Mouse (Mus musculus) T-helper 17 cell (primary cell): Measurements from ENCODE around the gene Rhobtb1.

Experiments used
- in situ Hi-C, 2 experiments: fragments of 300-600 bp; cut with MboI, MseI; formaldehyde crosslinking; loops; 1 replicate in 1 of 2; 2 replicates in 1 of 2; pipeline ENCODE4 v1.15.1; 2025; ENCODE audit warnings: high pct_unique_total_duplicates in 2 of 2

Rhobtb1 gene

DNA sequence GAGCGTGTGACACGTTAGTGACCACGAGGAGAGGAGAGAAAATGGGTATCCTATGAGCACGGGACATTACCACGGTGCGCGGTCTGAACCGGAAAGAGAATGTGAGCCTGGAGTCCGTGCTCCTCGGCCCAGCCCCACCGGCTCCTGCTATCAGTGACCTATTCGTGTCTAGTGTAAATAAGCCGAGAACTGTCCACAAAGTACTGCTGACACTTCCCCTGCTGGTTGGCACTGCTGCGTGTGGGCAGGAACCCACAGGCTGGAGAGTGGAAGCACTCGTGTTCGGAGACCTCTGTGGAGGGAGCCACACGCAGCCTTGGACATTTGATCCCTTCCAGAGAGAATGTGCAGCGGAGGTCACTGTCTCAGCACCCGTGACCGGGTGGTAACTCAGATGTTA is at the start of gene Rhobtb1:
TSS of gene Rhobtb1 (plus strand) at position 390 of the 400 bp plus-strand sequence.
- in situ Hi-C loops = no loop called here

DNA sequence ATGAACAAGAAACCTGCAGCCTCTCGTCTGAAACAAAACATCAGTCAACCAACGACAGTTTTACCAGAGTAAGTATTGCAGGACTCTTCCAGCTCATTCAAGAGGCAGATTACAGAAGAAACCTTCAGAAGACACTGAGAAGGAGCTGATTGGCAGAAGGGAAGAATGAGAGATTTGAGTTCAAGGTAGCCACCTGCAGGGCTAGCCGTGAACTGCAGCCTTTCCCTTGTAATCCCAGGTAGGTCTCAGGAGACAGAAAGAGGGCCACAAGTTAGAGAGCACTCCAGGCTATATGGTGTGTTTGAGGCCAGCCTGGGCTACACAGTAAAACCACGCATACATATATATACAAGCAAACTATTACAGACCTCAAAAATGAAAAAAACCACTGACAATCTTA is 49.2 kb upstream of the Rhobtb1 start:
- in situ Hi-C loops = no loop called here

GRCm38 (mm10) chr10:69104143-69104882 is 46.9 kb upstream of the Rhobtb1 start:
- in situ Hi-C loops = no loop called here

DNA sequence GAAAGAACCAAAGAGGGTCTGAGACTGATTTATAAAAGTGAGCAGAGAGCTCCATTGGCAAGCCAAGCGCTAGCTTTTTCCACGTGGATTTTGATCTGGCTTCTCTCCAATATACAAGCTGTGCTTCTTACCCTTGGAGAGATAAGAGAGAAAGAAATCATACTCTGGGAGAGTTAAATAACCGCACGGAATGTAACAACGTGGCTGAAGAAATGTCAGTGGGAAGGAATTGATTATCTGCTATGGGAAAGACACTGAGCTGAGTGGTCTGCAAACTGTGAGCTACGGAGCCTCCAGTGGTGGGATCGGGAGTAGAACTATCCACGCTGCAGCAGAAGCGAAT is 46.4 kb upstream of the Rhobtb1 start:
- in situ Hi-C loops = no loop called here

DNA sequence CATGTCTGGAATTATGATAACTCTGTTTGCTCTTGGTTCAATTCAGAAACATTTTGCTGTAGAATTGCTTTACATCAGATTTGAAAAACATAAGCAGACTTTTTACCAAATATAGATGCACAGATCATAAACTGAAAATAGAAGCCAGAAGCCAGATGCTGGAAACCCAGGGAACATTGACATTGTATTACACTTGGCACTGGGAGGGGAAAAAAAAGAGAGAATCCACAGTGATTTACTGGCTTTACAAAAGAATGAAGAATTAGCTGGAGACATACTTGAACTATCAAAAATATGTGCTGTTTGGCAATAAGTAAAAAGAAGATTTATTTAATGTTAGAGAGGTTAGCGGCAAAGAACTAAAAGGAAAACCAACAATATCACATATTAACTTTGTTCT is 44.4 kb upstream of the Rhobtb1 start:
- in situ Hi-C loops = no loop called here

DNA sequence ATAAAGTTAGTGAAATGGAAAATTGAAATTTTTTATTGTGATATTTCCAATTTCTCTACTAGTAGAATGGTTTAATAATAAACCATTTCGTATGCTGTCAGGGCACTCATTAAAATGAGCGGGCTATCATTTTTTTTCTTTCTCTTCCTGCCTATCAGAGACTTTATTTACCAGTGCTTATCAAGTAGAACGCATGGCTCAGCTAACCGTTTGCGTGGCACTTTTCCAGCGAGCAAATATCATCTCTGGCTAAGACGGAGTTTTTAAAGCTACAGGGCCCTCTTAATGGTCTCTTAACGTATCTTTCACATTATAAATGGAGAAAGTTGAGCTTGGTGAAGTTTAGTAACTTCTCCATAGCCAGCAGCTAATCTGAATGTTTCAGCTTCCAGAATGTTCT is 44.0 kb upstream of the Rhobtb1 start:
- in situ Hi-C loops = no loop called here

- in situ Hi-C loops = loop anchor here in 1 of 2 experiments (10.0 kb wide), 1 partner anchor 1460 kb away; no protein-coding TSS in a partner anchor
These were observed 36.9 kb upstream of the Rhobtb1 start for GRCm38 (mm10) chr10:69114384-69114783.

- in situ Hi-C loops = loop anchor here in 1 of 2 experiments (10.0 kb wide), 1 partner anchor 1457 kb away; no protein-coding TSS in a partner anchor
These were observed 33.2 kb upstream of the Rhobtb1 start for GRCm38 (mm10) chr10:69117996-69118395.

GRCm38 (mm10) chr10:69118893-69119292 is 32.3 kb upstream of the Rhobtb1 start:
- in situ Hi-C loops = loop anchor here in 1 of 2 experiments (10.0 kb wide), 1 partner anchor 1456 kb away; no protein-coding TSS in a partner anchor

DNA sequence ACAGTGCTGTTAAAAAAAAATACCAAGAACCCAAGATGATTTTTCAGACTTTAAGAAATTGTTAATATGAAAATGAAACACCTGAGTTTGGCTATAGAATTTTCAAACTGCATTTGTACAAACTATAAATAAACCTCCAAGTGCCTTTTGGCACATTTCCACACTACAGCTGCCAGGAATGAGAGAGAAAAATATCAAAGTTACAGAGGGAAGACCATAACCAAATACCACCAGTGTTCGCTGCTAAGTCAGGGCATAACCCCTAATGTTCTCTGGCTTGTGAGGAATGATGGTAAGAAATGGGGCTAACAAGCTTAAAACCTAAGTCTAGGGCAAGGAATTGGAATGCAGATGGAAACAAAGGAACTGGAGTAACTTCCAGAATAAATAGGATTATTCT is 31.8 kb upstream of the Rhobtb1 start:
- in situ Hi-C loops = loop anchor here in 1 of 2 experiments (10.0 kb wide), 1 partner anchor 1455 kb away; no protein-coding TSS in a partner anchor

DNA sequence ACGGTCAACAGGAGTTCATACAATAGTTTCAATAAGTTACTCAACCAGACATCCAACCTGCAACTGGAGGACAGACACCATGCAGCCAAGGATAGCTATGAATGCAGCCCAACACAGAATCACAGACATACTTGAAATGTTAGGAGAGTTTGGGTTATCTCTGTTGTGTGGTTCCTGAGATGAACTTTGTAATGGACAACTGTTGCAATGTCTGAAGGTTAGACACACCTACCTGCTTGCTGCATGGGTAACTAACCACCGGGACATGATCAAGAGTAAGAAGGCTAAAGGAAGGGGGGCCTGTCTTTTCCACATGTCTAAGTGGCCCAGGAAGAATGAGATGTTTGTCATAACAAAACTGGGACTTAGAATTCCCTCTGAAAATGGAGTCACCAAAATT is 24.7 kb upstream of the Rhobtb1 start:
- in situ Hi-C loops = loop anchor here in 1 of 2 experiments (25.0 kb wide), 1 partner anchor 1811 kb away; no protein-coding TSS in a partner anchor

GRCm38 (mm10) chr10:69128531-69128930 is 22.7 kb upstream of the Rhobtb1 start:
- in situ Hi-C loops = loop anchor here in 1 of 2 experiments (25.0 kb wide), 1 partner anchor 1809 kb away; no protein-coding TSS in a partner anchor

GRCm38 (mm10) chr10:69130613-69131012 is 20.6 kb upstream of the Rhobtb1 start:
- in situ Hi-C loops = loop anchor here in 1 of 2 experiments (10.0 to 25.0 kb wide), 2 partner anchors 1186 to 1807 kb away; no protein-coding TSS in a partner anchor

DNA sequence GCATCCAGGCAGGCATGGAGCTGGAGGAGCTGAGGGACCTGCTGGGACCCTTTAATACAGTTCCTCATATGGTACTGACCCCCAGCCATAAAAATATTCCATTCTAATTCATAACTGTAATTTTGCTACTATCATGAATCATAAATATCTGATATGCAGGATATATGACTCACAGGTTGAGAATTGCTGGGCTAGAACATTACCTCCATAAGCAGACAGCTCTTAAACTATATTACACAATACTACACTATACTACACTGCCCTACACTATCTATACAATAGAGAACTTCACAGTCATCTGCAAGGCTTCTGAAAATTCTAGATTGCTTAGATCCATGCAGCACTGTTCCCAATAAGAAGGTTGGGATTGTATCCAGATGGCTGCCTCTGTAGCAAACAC is 16.9 kb upstream of the Rhobtb1 start:
- in situ Hi-C loops = loop anchor here in 1 of 2 experiments (10.0 to 25.0 kb wide), 2 partner anchors 1190 to 1803 kb away; no protein-coding TSS in a partner anchor

- in situ Hi-C loops = loop anchor here in 1 of 2 experiments (10.0 to 25.0 kb wide), 2 partner anchors 1192 to 1801 kb away; no protein-coding TSS in a partner anchor
These were observed 14.9 kb upstream of the Rhobtb1 start for GRCm38 (mm10) chr10:69136241-69136828.

DNA sequence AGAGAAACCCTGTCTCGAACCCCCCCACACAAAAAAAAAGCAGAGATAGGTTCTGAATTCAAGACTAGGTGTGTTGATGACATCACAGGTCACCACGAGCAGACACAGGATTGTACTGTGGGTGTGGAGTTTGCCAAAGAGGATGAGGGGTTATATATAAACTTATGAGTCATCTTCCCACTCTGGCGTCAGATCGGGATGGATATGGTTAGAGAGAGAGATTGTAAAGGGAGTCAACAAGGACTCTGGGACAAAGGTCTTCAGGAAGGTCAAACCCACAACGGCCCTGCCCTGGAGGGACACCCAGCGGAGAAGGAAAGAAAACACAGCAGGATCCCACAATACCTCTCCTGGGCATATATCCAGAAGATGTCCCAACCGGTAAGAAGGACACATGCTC is 2.0 kb upstream of the Rhobtb1 start:
- in situ Hi-C loops = loop anchor here in 1 of 2 experiments (25.0 kb wide), 1 partner anchor 1788 kb away; no protein-coding TSS in a partner anchor

GRCm38 (mm10) chr10:69152971-69153370 is 1.7 kb downstream of the Rhobtb1 start:
- in situ Hi-C loops = no loop called here

DNA sequence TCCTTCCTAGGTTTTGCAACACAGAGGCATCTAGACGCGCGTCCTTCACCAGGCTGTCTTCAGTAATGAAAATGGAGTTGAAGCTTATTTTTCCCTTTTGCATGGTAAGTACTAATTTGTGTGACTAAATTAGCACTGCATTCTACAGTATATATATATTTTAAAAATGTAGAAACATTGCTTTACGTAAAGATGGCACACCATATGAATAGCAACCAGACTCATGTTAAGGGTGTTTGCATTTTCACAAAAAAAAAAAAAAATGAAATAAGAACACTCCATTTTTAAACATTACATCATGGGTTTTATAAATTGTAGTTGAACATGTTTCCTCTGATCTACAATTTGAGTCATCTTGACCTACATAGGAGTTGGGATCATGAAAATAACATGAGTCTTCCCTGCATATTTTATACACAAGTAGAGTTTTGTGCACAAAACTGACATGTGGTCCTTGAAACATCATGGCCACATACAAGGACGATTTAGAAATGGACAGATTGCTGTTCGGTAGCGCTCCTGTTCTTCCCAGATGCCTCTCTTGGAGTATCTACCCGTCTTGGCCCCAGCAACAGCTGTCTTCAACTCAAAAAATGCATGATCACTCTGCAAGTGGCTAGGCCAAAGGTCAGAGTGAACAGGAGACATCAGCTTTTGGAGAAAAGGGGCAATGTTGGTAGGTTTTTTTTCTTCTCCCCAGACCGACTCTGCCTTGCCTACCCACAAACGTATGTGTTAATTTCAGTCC is 4.4 kb downstream of the Rhobtb1 start:
- in situ Hi-C loops = no loop called here

- in situ Hi-C loops = no loop called here
These were observed 5.2 kb downstream of the Rhobtb1 start for GRCm38 (mm10) chr10:69156462-69156861.

DNA sequence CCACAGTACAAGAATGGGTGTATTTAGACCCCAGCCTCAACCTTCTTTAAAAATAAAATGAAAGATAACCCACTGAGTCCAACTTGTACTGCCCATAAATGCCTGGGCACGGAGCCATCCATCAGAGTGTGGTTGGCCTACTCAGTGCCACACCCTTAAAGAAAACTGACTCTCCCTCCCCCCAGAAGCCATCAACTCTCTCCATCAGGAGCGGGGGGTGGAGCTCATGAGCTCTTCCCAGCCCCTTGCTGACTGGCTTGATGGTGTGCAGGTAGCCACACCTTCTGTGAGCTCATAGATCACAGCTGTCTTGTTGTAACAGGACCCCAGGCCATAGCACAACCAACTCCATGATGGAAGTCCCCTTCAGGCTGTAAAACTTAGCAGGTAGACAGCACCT is 6.2 kb downstream of the Rhobtb1 start:
- in situ Hi-C loops = no loop called here

- in situ Hi-C loops = no loop called here
These were observed 9.6 kb downstream of the Rhobtb1 start for GRCm38 (mm10) chr10:69160877-69161276.

- in situ Hi-C loops = no loop called here
These were observed 10.3 kb downstream of the Rhobtb1 start for GRCm38 (mm10) chr10:69161503-69161902.
